Mouse (Mus musculus) regulatory T cell (primary cell): ENCODE measurements around the gene Hsd3b1.
"Not testable (repeated sequence)": the region's sequence is repeated elsewhere in the genome, so short reads cannot be mapped to it uniquely, and the experiment has no call there.

Source experiments
- in situ Hi-C: fragments of 300-600 bp; cut with MboI, MseI; formaldehyde crosslinking; loops from one replicate; pipeline ENCODE4 v1.15.1; 2025; ENCODE audit warnings: high pct_unique_total_duplicates

The Hsd3b1 gene

DNA sequence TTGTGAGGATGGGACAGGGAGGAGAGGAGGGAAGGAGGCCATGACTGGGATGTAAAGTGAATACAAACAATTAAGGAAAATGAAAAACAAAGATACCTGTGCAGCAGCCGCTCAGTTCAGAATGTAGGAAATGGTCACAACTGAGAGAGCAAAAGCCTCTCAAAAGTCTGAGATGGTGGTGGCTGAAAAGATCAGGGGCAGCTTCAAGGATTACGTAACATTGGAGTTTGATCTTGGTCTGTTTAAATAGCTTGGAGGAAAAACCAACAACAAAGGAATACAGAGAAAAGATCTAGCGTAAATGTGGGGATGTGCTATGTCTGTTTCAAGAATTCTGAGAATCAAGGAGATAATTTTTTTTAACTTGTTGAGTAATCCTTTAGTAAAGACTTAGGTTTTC, at the start of gene Hsd3b1:
Hsd3b1 (minus strand) TSS at position 219 of the 400 bp plus-strand sequence.
- in situ Hi-C loops, result no loop called here

DNA sequence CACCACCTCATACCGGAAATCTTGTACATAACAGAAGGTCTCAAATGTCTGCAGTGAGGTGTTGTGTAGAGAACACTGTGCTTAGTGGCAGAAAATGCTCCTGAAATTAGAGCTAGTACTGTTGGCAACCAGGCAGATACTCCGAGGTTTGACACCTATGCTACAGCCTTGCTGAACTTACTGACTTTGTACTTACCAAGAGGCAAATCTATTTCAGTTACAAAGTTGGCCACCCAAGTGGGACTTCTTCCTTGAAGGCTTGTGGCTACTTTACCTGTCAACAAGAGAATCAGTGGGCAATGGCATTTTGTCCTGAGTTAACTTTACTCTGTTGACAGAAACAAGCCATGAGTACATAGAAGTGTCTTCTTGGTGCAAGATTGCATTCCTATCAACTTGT, 38.0 kb upstream of the Hsd3b1 start:
- in situ Hi-C loops, result loop anchor here (10.0 kb wide), 1 partner anchor 523 kb away; no protein-coding TSS in a partner anchor

DNA sequence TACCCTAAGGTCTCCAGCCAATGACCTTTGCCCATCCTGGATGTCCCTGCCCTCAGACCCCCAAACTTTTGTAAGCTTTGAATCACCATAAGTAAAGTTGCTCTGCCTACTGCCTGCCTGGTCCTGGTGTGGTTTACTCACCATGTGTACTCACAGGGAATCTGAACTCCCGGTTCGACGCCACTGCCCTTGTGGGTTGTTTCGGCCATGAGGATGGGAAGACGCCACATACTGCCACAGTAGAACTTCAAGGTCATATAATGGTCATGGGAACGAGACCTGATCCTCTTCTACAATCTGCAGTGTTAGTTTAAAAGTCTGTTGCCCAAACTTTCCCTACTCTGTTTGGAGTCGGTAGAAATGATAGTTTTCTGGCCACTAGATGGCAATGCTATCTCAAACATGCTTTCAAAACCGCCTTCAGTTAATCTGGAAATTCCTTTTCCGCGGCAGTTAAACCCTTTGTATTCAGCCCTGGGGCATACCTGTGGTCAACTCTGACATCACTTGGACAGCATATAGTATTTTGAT, 35.5 kb upstream of the Hsd3b1 start:
- in situ Hi-C loops, result loop anchor here (10.0 kb wide), 1 partner anchor 520 kb away; no protein-coding TSS in a partner anchor

DNA sequence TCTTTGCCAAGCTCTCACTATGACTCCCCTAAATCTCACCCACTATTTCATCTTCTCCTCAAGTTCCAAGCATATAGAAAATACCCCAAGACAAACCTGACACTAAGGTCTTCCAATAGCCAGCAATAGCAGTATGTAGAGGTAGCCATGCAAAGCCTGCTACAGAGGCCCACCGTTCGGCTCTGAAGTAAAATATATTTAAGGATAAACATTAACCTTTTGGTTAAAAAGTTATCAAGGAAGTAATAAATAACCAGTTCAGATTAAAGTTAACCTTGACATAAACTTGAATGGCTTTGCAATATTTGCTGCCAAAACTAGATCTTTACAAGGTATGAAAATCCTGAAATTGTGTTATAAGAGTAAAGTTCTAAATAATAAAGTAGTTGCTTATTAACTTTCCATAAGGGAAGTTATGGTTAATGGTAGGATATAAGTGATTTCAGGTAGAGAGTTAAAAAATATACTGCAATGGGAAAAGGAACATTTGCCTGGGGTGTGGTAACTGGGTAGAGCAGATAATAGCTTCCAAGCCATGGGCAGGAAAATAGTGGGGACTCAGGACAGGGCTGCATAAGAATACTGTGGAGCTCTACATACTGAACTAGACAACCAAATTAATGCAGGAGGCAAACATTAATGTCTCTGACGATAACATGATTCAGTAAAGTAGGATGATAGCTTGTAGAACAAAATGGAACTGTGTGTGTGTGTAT, 33.6 kb upstream of the Hsd3b1 start, which contains the start of gene Hao2:
Hao2 (minus strand) TSS at position 183 of the 716 bp plus-strand sequence.
- in situ Hi-C loops, result loop anchor here (10.0 kb wide), 1 partner anchor 518 kb away; no protein-coding TSS in a partner anchor

DNA sequence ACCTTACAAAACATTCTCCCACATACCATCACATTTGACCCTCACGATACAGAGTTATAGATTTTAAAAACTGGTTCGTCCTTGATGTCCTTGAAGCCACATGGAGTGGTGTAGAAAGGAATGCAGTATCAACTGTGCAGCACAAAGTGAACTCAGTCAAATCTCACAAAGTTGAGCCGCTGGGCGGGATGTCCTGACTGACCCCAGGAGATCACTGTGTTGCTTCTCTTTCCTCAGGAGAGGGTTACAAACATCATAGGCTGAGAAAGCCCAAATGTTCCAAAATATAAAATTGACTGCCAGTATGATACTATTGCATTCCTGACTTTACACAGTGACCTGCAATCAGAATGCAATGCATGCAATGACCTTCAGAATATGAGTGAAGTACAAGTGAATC, 30.8 kb upstream of the Hsd3b1 start:
- in situ Hi-C loops, result loop anchor here (10.0 kb wide), 1 partner anchor 516 kb away; no protein-coding TSS in a partner anchor

DNA sequence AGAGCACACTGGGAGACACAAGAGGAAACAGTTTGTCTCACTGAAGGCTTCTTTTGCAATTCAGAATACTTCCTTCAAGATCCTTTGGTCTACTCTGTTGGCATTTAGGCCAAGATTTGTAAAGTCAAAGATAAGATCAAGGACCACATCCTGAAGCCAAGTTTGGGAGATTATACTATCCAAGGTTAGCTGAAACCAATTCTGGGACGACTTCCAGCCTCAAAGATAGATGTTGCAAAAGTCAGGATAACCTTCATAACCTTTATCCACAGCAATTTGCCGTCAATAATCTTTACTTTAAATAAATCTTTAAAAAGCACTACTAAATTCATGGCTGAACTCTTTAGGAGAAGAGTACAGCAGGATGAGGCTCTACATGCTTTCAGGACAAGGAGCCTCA, 28.6 kb upstream of the Hsd3b1 start:
- in situ Hi-C loops, result no loop called here

DNA sequence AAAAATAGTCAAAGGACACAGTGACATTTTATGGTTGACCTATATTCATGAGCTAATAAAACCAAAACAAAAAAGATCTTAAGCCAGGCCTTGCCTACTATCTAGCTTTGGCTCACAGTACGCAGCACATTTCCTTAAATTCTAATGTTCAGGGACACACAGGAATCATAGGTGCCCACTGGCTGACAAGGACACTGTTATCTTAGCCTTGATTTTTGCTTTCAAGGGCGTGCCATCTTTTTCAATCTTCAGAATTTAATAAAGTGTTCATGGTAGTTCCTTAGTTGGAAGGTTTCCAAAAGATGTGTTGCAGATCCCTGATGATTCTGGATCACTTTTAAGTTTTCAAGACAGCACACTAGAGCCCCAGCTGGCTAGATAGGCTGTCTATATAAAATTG, 21.2 kb upstream of the Hsd3b1 start:
- in situ Hi-C loops, result no loop called here

DNA sequence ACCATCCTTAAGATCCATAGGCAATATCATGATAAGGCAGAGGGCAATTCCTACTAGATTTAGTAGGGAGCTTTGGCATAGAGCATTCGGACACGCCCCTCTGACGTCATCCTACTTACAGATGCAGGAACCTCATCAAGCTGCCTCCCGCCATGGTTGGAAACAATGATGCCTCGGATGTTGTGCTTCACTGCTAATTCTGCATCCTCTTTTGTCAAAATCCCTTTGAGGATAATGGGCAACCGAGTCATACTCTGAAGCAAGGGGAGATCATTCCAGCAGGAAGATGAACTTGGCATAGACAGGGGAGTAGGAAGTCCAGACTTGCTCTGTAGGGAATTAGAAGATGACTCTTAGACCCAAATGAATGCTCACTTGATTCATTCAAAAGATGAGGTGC, 20.6 kb upstream of the Hsd3b1 start:
- in situ Hi-C loops, result no loop called here

DNA sequence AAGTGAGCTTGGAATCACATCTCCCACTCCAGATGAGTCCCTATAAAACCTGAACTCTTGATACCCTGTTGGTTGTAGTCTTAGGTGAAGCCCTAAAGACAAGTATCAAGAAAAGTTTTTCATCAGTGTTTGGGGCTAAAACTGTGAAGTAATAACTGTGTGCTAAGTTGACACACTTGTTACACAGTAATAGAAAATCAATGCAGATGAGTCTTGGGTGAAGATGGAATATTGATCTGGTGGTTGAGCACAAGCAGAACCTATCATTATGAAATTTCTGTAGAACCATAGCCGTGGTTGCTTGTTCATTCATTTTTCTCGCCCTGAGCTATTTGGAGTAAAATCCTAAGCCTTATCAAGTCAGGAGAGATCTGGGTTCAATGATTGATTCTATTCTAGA, 8.6 kb upstream of the Hsd3b1 start:
- in situ Hi-C loops, result no loop called here

DNA sequence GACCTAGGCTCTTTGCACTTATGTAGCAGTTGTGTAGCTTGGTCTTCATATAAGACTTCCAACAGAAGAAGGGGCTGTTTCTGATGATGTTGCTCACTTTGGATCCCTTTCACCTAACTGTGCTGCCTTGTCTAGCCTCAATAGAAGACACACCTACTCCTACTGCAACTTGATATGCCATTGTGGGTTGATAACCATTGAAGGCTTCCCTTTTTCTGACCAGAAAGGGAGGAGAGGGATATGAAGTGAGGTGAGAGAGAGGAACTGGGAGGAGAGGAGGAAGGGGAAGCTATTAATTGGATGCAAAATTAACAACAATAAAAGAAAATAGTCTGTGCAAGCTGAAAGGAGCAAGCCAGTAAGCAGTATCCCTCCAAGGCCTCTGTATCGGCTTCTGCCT, 3.2 kb upstream of the Hsd3b1 start:
- in situ Hi-C loops, result no loop called here

DNA sequence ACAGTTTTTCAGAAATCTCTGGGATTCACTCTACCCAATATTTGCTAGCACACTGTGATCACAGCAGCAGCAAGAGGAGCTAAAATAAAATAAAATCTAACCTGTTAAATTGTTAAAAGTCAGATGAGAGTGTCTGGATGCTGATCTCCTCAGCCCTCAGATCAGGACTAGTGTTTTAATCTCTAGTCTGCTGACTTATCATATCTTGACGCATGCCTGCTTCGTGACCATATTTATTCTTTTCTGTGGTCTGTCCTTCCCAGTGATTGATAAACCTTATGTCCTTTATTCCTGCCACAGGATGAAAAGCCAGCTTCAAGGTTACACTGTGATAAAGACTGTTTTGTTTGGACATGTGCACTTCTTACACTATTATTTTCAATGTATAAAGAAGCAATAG, 1.5 kb downstream of the Hsd3b1 start:
- in situ Hi-C loops, result no loop called here

DNA sequence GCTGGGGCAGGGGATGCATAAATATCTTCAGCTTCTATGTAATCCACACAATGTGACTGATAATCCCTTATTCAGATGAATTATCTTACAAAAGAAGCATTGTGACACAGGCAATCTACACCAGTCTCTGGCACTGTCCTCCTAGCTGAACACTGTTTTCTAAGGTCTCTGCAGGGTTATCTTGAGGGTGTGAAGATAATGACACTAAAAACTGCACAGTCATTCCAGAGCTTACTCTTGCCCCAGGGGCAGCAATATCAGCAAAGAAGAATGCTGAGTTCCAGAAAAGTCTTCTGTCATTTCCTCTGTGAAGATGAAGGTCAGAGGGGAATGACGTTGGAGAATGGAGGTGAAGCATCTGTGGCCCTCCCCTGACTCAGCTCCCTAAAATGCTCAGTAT, 2.7 kb downstream of the Hsd3b1 start:
- in situ Hi-C loops, result no loop called here

DNA sequence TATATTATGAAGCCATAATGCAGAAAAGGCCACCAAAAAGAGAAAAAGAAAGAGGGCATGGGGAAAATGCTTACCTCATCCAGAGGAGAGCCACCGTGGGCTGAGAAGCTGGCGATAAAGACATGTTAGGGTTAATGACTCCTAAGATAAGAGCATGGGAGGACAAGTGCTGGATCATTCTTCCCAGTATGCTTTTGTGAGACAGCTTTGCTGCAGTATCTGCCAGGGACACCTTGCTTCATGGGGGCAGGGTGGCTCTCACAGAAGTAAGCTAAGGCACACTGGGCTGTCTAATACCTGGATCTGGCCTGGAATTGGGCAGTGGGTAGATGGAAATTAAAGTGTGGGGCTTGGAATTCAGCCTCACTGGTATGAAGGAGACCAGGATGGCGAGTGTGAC, 4.4 kb downstream of the Hsd3b1 start:
- in situ Hi-C loops, result no loop called here

DNA sequence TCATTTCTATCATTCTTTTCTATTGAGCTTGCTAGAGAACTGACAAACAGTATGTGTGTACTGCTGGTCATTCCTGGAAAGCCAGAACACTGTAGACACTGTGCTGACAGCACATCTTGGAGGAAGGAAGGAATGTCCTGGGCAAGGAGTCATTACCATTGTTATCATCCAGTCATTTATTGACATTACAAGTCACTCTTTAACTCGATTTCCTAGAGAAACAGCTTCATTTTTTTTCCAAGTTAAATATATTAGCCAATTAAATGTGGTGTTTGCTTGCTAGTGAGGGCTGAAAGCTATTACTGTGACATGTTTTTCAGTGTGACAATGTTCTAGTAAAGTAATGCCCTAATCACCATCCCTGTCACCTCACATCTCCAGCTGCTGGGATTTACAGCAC, 5.9 kb downstream of the Hsd3b1 start:
- in situ Hi-C loops, result no loop called here

DNA sequence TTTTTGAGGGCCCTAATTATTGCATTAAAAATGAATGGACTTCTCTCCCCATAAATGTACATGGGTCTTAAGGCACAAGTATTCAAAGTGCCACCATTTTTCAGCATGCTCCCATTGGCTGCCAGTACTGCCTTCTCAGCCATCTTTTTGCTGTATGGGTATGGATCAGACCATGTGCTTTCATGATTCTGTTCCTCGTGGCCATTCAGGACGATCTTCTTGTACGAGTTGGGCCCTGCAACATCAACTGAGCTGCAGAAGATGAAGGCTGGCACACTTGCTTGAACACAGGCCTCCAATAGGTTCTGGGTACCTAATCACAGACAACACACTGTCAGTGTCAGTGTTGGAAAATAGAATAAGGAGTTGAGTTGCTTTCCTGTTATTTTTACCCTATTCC, 6.5 kb downstream of the Hsd3b1 start:
- in situ Hi-C loops, result no loop called here

DNA sequence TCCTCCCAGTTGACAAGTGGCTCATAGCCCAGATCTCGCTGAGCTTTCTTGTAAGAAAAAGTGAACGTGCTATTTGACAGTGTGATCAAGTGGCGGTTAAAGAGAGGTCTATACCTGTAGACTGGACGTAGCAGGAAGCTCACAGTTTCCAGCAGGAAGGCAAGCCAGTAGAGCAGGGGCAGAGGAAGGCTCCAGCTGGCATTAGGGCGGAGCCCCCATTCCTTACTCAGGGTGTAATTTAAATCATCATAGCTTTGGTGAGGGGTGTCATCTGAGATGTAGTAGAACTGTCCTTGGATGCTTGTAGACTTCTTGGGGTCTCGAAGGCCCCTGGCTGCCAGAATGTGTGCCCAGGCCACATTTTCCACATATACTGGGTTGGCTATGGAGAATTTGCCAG, 7.0 kb downstream of the Hsd3b1 start:
- in situ Hi-C loops, result no loop called here

DNA sequence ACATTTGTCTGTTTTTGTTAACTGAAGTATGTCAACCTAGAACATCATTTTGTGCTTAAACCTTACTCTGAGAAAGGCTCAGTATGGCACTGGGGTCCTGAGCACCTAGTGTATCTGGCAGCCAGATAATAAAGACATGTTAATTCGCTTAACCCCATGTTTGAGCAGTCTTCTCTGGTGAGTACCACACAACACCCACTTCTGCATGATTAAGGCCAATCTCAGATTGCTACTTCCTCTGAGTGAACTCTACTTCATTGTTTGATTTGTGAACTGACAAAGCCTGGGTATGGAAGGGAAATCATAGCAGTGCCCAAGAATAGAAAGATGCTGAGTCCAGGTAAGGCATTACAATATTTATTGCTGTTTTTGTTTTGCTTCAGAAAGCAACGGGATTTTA, 7.7 kb downstream of the Hsd3b1 start:
- in situ Hi-C loops, result no loop called here

DNA sequence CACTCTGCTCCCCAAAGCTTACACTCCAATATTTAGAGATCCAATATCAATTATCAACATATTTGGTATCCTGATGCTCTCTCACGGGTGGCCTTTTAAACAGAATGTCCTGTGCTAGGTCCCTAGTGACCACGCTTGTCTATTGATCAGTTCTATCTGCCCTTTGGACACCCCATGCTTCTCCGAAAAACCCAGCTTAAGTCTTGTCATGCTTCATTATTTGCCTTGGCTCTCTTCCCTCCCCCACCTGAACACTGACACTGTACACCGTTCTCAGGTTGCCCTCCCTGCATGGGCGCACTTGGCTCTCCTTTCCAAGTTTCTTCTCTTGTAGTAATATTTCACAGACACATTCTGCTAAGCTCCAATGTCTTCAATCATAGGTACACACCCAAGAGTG, 9.3 kb downstream of the Hsd3b1 start:
- in situ Hi-C loops, result no loop called here

DNA sequence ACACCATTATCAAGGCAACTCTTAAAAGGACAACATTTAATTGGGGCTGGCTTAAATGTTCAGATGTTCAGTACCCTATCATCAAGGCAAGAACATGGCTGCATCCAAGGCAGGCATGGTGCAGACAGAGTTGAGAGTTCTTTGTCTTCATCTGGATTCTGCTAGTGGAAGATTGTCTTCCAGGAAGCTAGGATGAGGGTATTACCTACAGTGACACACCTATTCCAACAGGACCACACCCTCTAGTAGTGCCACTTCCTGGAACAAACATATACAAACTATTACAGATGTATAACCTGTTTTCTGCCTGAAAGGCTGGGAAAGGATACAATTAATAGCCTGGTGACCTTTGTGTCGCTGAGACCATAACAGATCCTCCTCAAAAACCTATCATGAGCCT, 10.7 kb downstream of the Hsd3b1 start:
- in situ Hi-C loops, result no loop called here

DNA sequence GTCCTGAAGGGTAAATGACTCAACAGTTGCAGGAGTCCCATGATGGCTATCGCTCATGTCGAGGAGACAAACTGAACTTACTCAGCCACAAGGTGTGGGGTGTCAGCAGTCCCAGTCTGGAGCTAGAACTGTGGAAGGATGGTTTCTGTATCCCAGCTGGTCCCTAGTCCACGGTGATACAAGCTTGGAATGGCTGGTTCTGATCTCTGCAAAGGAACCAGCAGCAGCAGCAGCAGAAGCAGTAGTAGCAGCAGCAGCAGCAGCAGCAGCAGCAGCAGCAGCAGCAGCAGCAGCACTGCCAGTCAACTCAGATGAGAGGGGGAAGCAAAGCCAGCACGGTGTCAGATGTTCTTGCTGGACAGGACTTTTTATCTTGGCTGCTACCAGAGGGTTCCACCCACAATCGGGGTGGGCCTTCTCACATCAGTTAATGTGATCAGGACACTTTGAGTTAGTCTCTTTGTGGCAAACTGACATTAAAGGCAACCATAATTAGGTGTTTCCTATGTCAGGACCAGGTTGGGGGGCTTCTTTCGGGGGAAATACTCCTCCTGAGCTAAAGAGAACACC, 45.4 kb downstream of the Hsd3b1 start, which contains the start of gene Hsd3b6:
Hsd3b6 (minus strand) TSS at position 343 of the 570 bp plus-strand sequence.
- in situ Hi-C loops, result no loop called here

DNA sequence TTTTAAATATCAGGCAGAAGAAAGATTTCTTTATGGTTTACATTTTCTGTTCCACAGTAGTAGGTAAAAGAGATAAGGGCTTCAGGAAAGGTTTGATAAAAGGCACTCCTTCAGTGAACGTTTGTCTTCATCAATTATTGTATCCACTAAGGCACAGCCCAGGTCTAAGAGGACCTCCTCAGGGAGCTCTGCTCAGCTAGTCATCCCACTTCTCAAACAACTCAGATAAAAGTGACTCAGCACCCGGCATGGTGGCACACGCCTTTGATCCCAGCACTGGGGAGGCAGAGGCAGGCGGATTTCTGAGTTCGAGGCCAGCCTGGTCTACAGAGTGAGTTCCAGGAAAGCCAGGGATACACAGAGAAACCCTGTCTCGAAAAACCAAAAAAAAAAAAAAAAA, 46.9 kb downstream of the Hsd3b1 start:
- in situ Hi-C loops, result not testable (repeated sequence)

DNA sequence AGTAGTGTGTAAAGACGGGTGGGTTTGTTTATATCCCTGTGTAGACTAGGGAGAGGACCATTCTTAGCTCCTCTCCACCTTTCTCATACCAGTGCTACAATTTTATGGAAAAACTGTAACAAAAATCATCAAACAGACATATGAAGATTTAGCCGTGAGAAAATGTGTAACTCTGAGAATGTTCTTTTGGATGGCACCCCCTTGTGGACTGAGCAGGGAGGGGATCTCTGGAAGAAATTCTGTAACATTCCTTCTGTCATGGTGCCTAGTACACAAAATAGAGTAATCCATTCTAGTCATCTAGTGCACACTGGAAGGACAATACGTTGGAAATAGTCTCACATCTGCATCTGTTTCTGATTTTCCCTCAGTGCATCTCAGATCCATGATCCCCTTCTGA, 54.6 kb downstream of the Hsd3b1 start:
- in situ Hi-C loops, result not testable (repeated sequence)
